Mouse (Mus musculus): ENCODE data around the gene Pigk. TPM values are rescaled to one million over a fixed set of nuclear protein-coding genes. Genes with fewer than 3 reads are reported as not detected.

The Pigk gene
- polyA plus RNA-seq, 1 experiment from 2014 or later: 23.8 TPM

GRCm38 (mm10) chr3:152914376-152914775 is 200.5 kb downstream of the Pigk start:
- ATAC-seq (no peak), DNase-seq (no peak)
- Histone ChIP-seq H3K27me3 (ENCODE audit: insufficient read depth, low read length) (no peaks in the 10 kb centered on the region), H3K9ac (replicated peaks) (no peak overlapping the region), H3K4me3 (ENCODE audit: low read depth, low read length) (no peak overlapping the region), H3K4me1 (ENCODE audit: insufficient read depth) (no peaks in the 10 kb centered on the region; the same call in 1 of the 2 replicates), H3K9me3 (ENCODE audit: low read length) (0 out of 2 replicates have a peak, but pooled peaks cover 2% of the 10 kb centered on the region), H3K27ac (ENCODE audit: low read depth) (no peak overlapping the region), H3K4me2 (ENCODE audit: low read depth, low read length) (no peak overlapping the region), H3K36me3 (replicated peaks; ENCODE audit: insufficient read depth, low read length) (no peaks in the 10 kb centered on the region)
- WGBS (ENCODE audit: insufficient replicate concordance): 76% methylated on average over 6 of the region's 6 CpGs
- TF ChIP-seq CTCF (IDR thresholded peaks at IDR 0.05; ENCODE audit: low read depth) (no peak), EP300 (IDR thresholded peaks at IDR 0.05; ENCODE audit: low read depth) (no peak)

GRCm38 (mm10) chr3:152917579-152917978 is 203.7 kb downstream of the Pigk start:
- H3K27me3 ChIP-seq (ENCODE audit: insufficient read depth, low read length): no peaks in the 10 kb centered on the region
- no peaks in the 10 kb centered on the region for H3K36me3 ChIP-seq (replicated peaks; ENCODE audit: insufficient read depth, low read length)
- ATAC-seq (no peak), DNase-seq (no peak)
- no peak overlapping the region for H3K4me2 ChIP-seq (ENCODE audit: low read depth, low read length)
- H3K4me1 ChIP-seq (ENCODE audit: insufficient read depth): no peaks in the 10 kb centered on the region; the same call in 1 of the 2 replicates
- 61% methylated on average over 8 of the region's 8 CpGs for WGBS (ENCODE audit: insufficient replicate concordance)
- no peak overlapping the region for H3K27ac ChIP-seq (ENCODE audit: low read depth)
- H3K9ac ChIP-seq (replicated peaks): no peak overlapping the region
- TF ChIP-seq EP300 (IDR thresholded peaks at IDR 0.05; ENCODE audit: low read depth): no peak
- TF ChIP-seq CTCF (IDR thresholded peaks at IDR 0.05; ENCODE audit: low read depth): no peak
- no peak overlapping the region for H3K4me3 ChIP-seq (ENCODE audit: low read depth, low read length)
- H3K9me3 ChIP-seq (ENCODE audit: low read length): 0 out of 2 replicates have a peak, but pooled peaks cover 2% of the 10 kb centered on the region

- H3K9me3 ChIP-seq (ENCODE audit: low read length): 0 out of 2 replicates have a peak, but pooled peaks cover 2% of the 10 kb centered on the region
- ATAC-seq: no peak
- no peaks in the 10 kb centered on the region for H3K27me3 ChIP-seq (ENCODE audit: insufficient read depth, low read length)
- H3K4me1 ChIP-seq (ENCODE audit: insufficient read depth): no peaks in the 10 kb centered on the region
- no peaks in the 10 kb centered on the region for H3K36me3 ChIP-seq (replicated peaks; ENCODE audit: insufficient read depth, low read length)
- H3K9ac ChIP-seq (replicated peaks): no peak overlapping the region
- TF ChIP-seq EP300 (IDR thresholded peaks at IDR 0.05; ENCODE audit: low read depth) (no peak), CTCF (IDR thresholded peaks at IDR 0.05; ENCODE audit: low read depth) (no peak)
- no peak overlapping the region for H3K27ac ChIP-seq (ENCODE audit: low read depth)
- 71% methylated on average over 10 of the region's 10 CpGs for WGBS (ENCODE audit: insufficient replicate concordance)
- H3K4me2 ChIP-seq (ENCODE audit: low read depth, low read length): no peak overlapping the region
- no peak overlapping the region for H3K4me3 ChIP-seq (ENCODE audit: low read depth, low read length)
- DNase-seq: no peak
Measured at GRCm38 (mm10) chr3:152919101-152919500, 205.2 kb downstream of the Pigk start.

- Histone ChIP-seq H3K4me3 (ENCODE audit: low read depth, low read length) (no peak overlapping the region), H3K4me1 (ENCODE audit: insufficient read depth) (no peaks in the 10 kb centered on the region; the same call in 1 of the 2 replicates), H3K9ac (replicated peaks) (no peak overlapping the region), H3K27me3 (ENCODE audit: insufficient read depth, low read length) (no peaks in the 10 kb centered on the region), H3K9me3 (ENCODE audit: low read length) (no peaks in the 10 kb centered on the region), H3K27ac (ENCODE audit: low read depth) (no peak overlapping the region), H3K4me2 (ENCODE audit: low read depth, low read length) (no peak overlapping the region), H3K36me3 (replicated peaks; ENCODE audit: insufficient read depth, low read length) (no peaks in the 10 kb centered on the region)
- ATAC-seq (no peak), DNase-seq (no peak)
- WGBS (ENCODE audit: insufficient replicate concordance): 56% methylated on average over 3 of the region's 3 CpGs
- TF ChIP-seq CTCF (IDR thresholded peaks at IDR 0.05; ENCODE audit: low read depth): no peak
- TF ChIP-seq EP300 (IDR thresholded peaks at IDR 0.05; ENCODE audit: low read depth): no peak
Measured at GRCm38 (mm10) chr3:152920365-152920764, 206.5 kb downstream of the Pigk start.

- Histone ChIP-seq H3K27ac (ENCODE audit: low read depth) (no peak overlapping the region), H3K9ac (replicated peaks) (no peak overlapping the region), H3K9me3 (ENCODE audit: low read length) (no peaks in the 10 kb centered on the region), H3K36me3 (replicated peaks; ENCODE audit: insufficient read depth, low read length) (no peaks in the 10 kb centered on the region), H3K4me1 (ENCODE audit: insufficient read depth) (no peaks in the 10 kb centered on the region; the same call in none of the 2 replicates), H3K4me2 (ENCODE audit: low read depth, low read length) (peak overlapping the region; percentile 3; the same call in 1 of the 2 replicates), H3K27me3 (ENCODE audit: insufficient read depth, low read length) (no peaks in the 10 kb centered on the region), H3K4me3 (ENCODE audit: low read depth, low read length) (no peak overlapping the region)
- TF ChIP-seq EP300 (IDR thresholded peaks at IDR 0.05; ENCODE audit: low read depth) (no peak), CTCF (IDR thresholded peaks at IDR 0.05; ENCODE audit: low read depth) (no peak)
- ATAC-seq (no peak), DNase-seq (no peak)
- 64% methylated on average over 15 of the region's 15 CpGs for WGBS (ENCODE audit: insufficient replicate concordance)
Measured at GRCm38 (mm10) chr3:152923530-152923929, 209.6 kb downstream of the Pigk start.

GRCm38 (mm10) chr3:152925364-152925763 is 211.5 kb downstream of the Pigk start:
- no peak for DNase-seq
- H3K36me3 ChIP-seq (replicated peaks; ENCODE audit: insufficient read depth, low read length): no peaks in the 10 kb centered on the region
- TF ChIP-seq EP300 (IDR thresholded peaks at IDR 0.05; ENCODE audit: low read depth) (peak; percentile 55), CTCF (IDR thresholded peaks at IDR 0.05; ENCODE audit: low read depth) (no peak)
- no peaks in the 10 kb centered on the region for H3K9me3 ChIP-seq (ENCODE audit: low read length)
- no peak overlapping the region for H3K4me2 ChIP-seq (ENCODE audit: low read depth, low read length)
- H3K27me3 ChIP-seq (ENCODE audit: insufficient read depth, low read length): no peaks in the 10 kb centered on the region
- H3K27ac ChIP-seq (ENCODE audit: low read depth): no peak overlapping the region
- H3K9ac ChIP-seq (replicated peaks): no peak overlapping the region
- H3K4me3 ChIP-seq (ENCODE audit: low read depth, low read length): no peak overlapping the region
- H3K4me1 ChIP-seq (ENCODE audit: insufficient read depth): peaks cover 10% of the 10 kb centered on the region
- WGBS (ENCODE audit: insufficient replicate concordance): 61% methylated on average over 8 of the region's 8 CpGs
- ATAC-seq: peak; percentile 57
